Mouse (Mus musculus) splenic B cell, adult 2 months (primary cell): ENCODE data around the gene Pik3r3.
"Not testable (repeated sequence)": the region's sequence is repeated elsewhere in the genome, so short reads cannot be mapped to it uniquely, and the experiment has no call there.

Experiments used
- DNase-seq: peaks from one replicate; pipeline ENCODE4 v3.0.0-alpha.2; 2011; ENCODE audit warnings: low read depth, low spot score
- H3K27me3 ChIP-seq: 2 replicates; pipeline ENCODE4 v1.6.1; 2012; ENCODE audit warnings: mild to moderate bottlenecking, low read length, moderate library complexity, mixed read lengths; ENCODE audit not compliant: control insufficient read depth, poor library complexity, insufficient read depth, severe bottlenecking
- H3K36me3 ChIP-seq: 2 replicates; pipeline ENCODE4 v1.6.1; 2012; ENCODE audit warnings: mild to moderate bottlenecking, low read length, moderate library complexity, mixed read lengths; ENCODE audit not compliant: control insufficient read depth, poor library complexity, insufficient read depth, severe bottlenecking

The Pik3r3 gene

GRCm38 (mm10) chr4:116204422-116204821 lies 17.0 kb upstream of the Pik3r3 start:
- no peak for DNase-seq
- Histone ChIP-seq H3K36me3 (no peaks in the 10 kb centered on the region), H3K27me3 (no peaks in the 10 kb centered on the region; the same call in 1 of the 2 replicates)

- no peaks in the 10 kb centered on the region for H3K36me3 ChIP-seq
- H3K27me3 ChIP-seq = no peaks in the 10 kb centered on the region; the same call in 1 of the 2 replicates
- no peak for DNase-seq
Measured at GRCm38 (mm10) chr4:116206531-116206930, 14.9 kb upstream of the Pik3r3 start.

- no peaks in the 10 kb centered on the region; the same call in 1 of the 2 replicates for H3K27me3 ChIP-seq
- H3K36me3 ChIP-seq = no peaks in the 10 kb centered on the region
- DNase-seq = no peak
Measured at GRCm38 (mm10) chr4:116208891-116209290, 12.5 kb upstream of the Pik3r3 start.

GRCm38 (mm10) chr4:116215895-116216605 lies 5.4 kb upstream of the Pik3r3 start:
- Histone ChIP-seq H3K27me3 (no peaks in the 10 kb centered on the region; the same call in 1 of the 2 replicates), H3K36me3 (no peaks in the 10 kb centered on the region)
- no peak for DNase-seq

GRCm38 (mm10) chr4:116217046-116217445 lies 4.4 kb upstream of the Pik3r3 start:
- H3K27me3 ChIP-seq = no peaks in the 10 kb centered on the region; the same call in 1 of the 2 replicates
- DNase-seq = no peak
- no peaks in the 10 kb centered on the region for H3K36me3 ChIP-seq

GRCm38 (mm10) chr4:116217661-116218060 lies 3.8 kb upstream of the Pik3r3 start:
- DNase-seq, H3K27me3 ChIP-seq, H3K36me3 ChIP-seq: not testable (repeated sequence)

GRCm38 (mm10) chr4:116219056-116219455 lies 2.4 kb upstream of the Pik3r3 start:
- no peaks in the 10 kb centered on the region for H3K36me3 ChIP-seq
- no peaks in the 10 kb centered on the region; the same call in 1 of the 2 replicates for H3K27me3 ChIP-seq
- no peak for DNase-seq

- H3K27me3 ChIP-seq = no peaks in the 10 kb centered on the region; the same call in 1 of the 2 replicates
- peak; percentile 18 for DNase-seq
- no peaks in the 10 kb centered on the region for H3K36me3 ChIP-seq
Measured at GRCm38 (mm10) chr4:116220071-116220650, 1.3 kb upstream of the Pik3r3 start.

GRCm38 (mm10) chr4:116220780-116221139 lies 658 bp upstream of the Pik3r3 start:
- Histone ChIP-seq H3K36me3 (no peaks in the 10 kb centered on the region), H3K27me3 (no peaks in the 10 kb centered on the region; the same call in 1 of the 2 replicates)
- no peak for DNase-seq

- no peaks in the 10 kb centered on the region for H3K27me3 ChIP-seq
- H3K36me3 ChIP-seq = no peaks in the 10 kb centered on the region
- peak; percentile 41 for DNase-seq
Measured at GRCm38 (mm10) chr4:116221996-116222842, 801 bp downstream of the Pik3r3 start.

- Histone ChIP-seq H3K27me3 (no peaks in the 10 kb centered on the region), H3K36me3 (no peaks in the 10 kb centered on the region)
- no peak for DNase-seq
Measured at GRCm38 (mm10) chr4:116222843-116223119, 1.4 kb downstream of the Pik3r3 start.

- Histone ChIP-seq H3K27me3 (no peaks in the 10 kb centered on the region), H3K36me3 (no peaks in the 10 kb centered on the region)
- DNase-seq = no peak
Measured at GRCm38 (mm10) chr4:116243377-116243776, 22.0 kb downstream of the Pik3r3 start.

GRCm38 (mm10) chr4:116244240-116244639 lies 22.8 kb downstream of the Pik3r3 start:
- no peaks in the 10 kb centered on the region for H3K27me3 ChIP-seq
- no peak for DNase-seq
- no peaks in the 10 kb centered on the region for H3K36me3 ChIP-seq

- not testable (repeated sequence) for H3K36me3 ChIP-seq
Measured at GRCm38 (mm10) chr4:116245926-116246325, 24.5 kb downstream of the Pik3r3 start.

GRCm38 (mm10) chr4:116249986-116250385 lies 28.6 kb downstream of the Pik3r3 start:
- no peak for DNase-seq
- Histone ChIP-seq H3K27me3 (no peaks in the 10 kb centered on the region), H3K36me3 (no peaks in the 10 kb centered on the region)

More at GRCm38 (mm10) chr4:116245926-116246325, 24.5 kb downstream of the Pik3r3 start:
- peak; percentile 69 for DNase-seq
- H3K27me3 ChIP-seq = not testable (repeated sequence)
